Mouse (Mus musculus): ENCODE results near the gene Gpr84.

Gpr84 gene

GRCm38 (mm10) chr15:103335488-103336235, 25.2 kb upstream of the Gpr84 start:
- no peak for DNase-seq (ENCODE audit: low spot score)

GRCm38 (mm10) chr15:103335040-103335439, 24.6 kb upstream of the Gpr84 start:
- no peak for DNase-seq (ENCODE audit: low spot score)

DNA sequence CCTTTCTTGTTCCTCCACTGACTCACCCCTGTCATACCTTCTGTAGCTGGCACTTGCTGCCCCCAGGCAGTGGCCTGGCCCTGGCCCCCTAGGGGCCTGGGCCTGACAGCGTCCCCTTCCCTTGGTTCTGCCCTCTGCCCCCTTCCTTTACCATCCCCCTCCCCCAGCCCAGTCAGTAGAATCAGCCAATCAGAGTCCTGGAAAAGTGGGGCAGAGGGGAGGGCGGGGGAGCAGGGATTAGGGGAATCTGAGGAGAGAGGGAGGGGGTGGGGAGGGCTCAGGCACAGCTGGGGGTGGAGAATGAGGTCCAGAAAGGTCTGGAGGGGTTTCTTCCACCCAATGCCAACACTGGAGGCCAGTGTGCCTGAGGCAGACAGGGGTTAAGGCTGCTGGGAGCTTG, 23.8 kb upstream of the Gpr84 start:
- DNase-seq (ENCODE audit: low spot score), result no peak

GRCm38 (mm10) chr15:103333738-103334137, 23.3 kb upstream of the Gpr84 start:
- no peak for DNase-seq (ENCODE audit: low spot score)

DNA sequence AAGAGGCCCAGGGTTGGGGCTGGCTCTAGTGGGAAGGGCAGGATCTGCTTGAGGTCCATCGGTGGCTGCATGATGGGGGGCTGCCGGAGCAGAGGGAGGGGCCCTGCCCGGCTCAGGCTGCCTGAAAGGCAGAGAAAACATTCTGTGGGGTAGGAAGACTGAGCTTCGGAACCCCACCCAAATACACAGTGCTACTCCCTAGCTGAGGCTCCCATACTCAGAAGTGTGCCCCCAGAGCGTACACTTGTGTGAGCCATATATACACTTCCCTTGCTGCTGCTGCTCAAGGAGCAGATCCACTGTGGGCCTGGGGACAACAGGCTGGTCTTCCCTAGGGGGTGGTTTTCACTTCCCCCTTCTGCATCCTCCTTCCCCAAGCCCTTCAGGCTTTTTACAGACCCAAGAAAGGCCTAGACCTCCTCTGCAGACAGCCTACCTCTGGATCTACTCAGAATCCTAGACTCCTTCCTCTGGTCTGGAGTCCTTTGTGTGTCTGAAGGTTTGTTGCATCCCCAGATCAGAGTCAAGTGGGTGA, 22.7 kb upstream of the Gpr84 start:
- no peak for DNase-seq (ENCODE audit: low spot score)

DNA sequence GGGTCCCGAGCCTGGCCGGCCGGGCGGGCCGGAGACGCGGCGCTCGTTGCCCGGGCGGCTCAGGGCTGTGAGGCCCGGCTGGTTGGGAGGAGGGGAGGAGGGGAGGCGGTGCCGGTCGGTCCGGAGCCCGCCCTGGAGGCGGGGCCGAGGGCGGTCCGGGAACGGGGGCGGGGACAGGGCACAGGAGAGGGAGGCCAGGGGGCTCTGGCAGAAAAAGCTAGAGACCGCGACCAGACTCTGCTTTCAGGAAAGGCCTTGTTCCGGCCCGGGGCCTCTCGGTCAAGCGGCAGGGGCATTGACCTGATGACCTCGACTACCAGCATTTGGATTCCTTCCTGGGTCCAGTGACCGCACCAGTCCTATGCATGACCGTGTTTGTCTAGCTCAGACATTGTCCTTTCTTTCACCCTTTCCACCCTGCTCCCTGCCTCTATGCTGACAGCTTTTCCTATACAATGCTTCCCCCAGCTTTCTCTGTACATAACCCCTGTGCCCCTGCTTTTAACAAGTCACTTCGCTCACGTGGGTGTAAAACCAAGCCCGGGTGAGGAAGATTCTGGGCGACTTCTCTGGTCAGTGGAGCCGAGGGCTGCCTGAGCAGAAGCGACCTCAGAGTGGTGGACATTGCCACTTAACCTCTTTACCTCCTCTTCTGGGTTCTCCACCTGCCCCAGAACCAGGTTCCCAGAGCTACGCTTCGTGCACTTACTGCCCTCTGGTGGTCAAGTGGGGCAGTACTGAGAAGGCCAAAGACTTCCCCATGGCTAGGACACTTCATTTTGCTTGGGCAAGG, 13.2 kb upstream of the Gpr84 start:
- peak; percentile 91 for DNase-seq (ENCODE audit: low spot score)

- peak; percentile 77 for DNase-seq (ENCODE audit: low spot score)
These were observed 12.7 kb upstream of the Gpr84 start for GRCm38 (mm10) chr15:103323070-103323454.

DNA sequence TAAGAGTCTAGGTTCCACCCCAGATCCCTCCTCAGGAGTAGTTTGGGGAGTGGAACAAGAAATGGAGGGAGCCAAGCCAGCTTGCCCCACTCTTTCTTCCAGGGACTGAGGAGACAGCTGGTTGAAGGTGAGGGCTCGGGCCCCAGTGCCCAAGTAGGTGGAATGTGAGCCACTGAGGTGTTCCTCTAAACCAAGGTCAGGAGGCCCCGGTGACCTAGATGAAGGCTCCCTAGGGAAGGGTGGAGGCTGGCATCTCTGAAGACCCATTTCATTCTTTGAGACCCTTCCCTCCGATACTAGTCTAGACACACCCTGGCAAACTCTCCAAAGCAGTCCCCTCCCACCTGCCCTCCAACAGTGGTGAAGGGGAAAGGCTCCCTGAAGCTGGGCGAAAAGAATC, 12.0 kb upstream of the Gpr84 start:
- no peak for DNase-seq (ENCODE audit: low spot score)

- peak; percentile 70 for DNase-seq (ENCODE audit: low spot score)
These were observed 10.7 kb upstream of the Gpr84 start for GRCm38 (mm10) chr15:103321076-103321475.

GRCm38 (mm10) chr15:103318201-103318816, 7.9 kb upstream of the Gpr84 start:
- DNase-seq (ENCODE audit: low spot score), result no peak

- no peak for DNase-seq (ENCODE audit: low spot score)
These were observed 7.3 kb upstream of the Gpr84 start for GRCm38 (mm10) chr15:103317731-103318130.

- no peak for DNase-seq (ENCODE audit: low spot score)
These were observed 6.7 kb upstream of the Gpr84 start for GRCm38 (mm10) chr15:103317120-103317519.

- no peak for DNase-seq (ENCODE audit: low spot score)
These were observed 5.8 kb upstream of the Gpr84 start for GRCm38 (mm10) chr15:103315979-103316776.

DNA sequence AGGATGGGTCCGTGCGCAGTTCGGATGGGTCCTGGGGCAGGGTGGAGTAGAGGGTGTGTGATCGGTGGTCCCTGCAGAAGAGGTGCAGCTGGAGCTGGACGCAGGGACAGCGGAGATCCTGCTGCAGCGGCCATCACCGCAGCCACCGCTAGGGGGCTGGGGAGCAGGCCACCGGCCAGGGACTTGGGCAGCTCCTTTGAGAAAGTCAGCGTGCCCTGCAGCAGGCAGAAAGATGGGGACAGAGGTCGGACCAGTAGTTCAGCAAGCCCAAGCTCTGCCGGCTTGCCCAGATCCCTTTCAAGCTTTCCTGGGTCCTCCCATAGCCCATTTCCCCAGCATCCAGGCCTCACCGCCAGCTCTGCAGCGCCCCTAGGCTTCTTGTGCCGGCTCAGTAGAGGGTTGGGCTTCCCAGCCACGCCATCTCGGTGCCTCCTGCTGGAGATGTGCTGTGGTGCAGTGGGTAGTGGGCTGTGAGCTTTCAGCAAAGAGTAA, 4.6 kb upstream of the Gpr84 start:
- DNase-seq (ENCODE audit: low spot score), result peak; percentile 88

DNA sequence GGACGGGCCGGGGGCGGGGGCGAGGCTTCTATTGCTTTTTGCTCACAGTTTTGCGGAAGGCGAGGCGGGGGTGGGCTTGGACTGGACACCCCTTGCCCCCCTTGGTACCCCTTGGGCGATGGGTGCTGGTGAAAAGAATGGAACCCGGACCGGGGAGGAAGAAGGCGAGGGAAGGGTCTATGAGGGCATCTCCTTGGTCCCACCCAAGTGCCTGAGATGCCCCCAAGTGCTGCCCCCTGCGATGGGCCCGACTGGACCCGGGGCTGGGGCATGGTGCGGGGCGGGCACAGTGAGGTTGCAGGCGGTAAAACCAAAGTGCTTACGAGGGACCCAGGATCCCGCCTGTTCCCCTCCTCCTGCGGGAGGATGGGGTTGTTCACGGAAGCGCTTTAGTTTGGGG, 3.8 kb upstream of the Gpr84 start:
- no peak for DNase-seq (ENCODE audit: low spot score)

DNA sequence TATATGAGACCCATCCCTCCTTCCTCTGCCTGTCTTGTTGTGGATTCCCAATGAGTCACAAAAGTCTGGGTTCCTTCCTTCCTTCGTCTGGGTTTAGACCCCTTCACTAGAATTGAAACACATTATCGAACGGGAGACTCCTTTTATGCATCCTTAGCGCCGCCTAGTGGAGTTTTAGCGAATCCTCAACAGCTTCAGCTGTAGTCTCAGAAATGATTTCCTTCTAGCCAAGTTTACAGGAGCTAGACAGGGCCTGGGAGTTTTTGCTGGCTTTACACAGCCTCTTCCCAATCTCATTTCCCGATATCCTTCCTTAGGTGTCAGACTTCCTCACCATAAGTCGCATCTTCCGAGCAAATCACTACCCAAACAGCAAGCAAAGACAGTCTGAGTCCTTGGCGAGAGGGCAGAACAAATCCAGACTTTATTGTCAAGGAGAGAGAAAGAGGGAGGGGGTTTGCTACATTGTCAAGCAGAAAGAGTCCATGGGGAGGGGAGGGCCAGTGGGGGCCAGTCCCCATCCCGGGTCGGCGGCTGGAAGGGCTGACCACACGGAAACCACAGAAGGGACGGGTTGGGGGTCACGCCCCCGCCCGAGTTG, 3.2 kb upstream of the Gpr84 start:
- DNase-seq (ENCODE audit: low spot score), result peak; percentile 88

GRCm38 (mm10) chr15:103308876-103309580, 1.4 kb downstream of the Gpr84 start:
- peak; percentile 46 for DNase-seq (ENCODE audit: low spot score)

DNA sequence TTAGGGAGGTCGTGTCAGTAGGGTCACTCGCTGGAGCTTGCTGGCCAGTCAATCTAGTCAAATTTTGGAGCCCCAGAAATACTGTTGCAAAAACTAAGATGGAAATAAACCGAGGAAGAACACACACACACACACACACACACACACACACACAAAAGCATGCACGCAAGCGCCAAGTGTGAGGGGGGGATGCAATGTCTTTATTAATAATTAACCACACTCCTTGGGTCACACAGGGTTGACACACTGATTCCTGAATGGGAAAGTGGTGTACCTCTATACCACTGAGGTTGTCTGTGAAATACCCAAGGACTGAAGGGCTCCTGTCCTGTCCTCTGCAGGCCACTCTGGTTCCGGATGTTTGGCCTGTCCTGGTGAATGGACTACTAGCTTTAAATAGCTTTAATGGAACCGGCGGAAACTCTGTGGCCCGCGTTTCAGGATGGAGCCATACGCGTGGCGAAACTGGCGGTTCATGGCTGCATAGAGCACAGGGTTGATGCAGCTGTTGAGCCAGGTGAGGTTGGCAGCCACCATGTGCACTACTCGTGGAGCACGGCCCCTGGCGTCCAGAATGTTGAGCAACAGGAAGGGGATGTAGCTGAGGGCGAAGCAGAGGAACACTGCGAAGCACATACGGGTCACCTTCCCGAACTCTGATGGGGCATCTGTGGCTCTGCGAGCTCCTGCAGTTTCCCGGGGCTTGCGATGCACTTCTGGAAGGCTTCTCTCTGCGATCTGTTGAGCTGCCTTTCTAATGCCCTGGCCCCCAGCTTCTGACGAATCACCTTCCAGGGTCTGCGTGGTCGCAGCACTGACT, 2.1 kb downstream of the Gpr84 start:
- DNase-seq (ENCODE audit: low spot score), result peak; percentile 64

DNA sequence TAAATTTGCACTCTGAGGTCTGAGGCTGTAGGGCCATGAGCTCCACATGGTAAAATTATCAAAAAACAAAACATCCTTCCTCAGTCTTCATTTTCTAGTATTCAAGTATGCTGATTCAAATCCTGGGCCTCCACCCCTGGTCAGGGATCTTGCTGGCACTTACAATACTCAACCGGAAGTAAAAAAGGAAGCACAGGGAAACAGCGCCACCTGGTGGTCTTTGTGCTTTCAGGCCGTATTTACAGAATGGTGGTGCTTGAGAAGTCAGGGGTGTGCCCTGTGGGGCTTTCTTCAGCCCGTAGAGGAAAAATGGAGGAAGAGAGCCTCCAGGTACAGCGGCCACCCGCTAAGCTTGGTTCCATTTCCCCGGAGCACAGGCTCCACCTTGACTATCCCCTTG, 3.3 kb downstream of the Gpr84 start:
- DNase-seq (ENCODE audit: low spot score), result peak; percentile 97

All from embryo, embryonic 10 days (tissue).